Mouse (Mus musculus): ENCODE data around the gene Birc7. TPM values are rescaled to one million over a fixed set of nuclear protein-coding genes. Genes with fewer than 3 reads are reported as not detected.
A peak's percentile ranks its signal among the peaks of the same experiment; 100 is the strongest.

Birc7 gene
- total RNA-seq, 2 experiments from 2014 or later: not detected

DNA sequence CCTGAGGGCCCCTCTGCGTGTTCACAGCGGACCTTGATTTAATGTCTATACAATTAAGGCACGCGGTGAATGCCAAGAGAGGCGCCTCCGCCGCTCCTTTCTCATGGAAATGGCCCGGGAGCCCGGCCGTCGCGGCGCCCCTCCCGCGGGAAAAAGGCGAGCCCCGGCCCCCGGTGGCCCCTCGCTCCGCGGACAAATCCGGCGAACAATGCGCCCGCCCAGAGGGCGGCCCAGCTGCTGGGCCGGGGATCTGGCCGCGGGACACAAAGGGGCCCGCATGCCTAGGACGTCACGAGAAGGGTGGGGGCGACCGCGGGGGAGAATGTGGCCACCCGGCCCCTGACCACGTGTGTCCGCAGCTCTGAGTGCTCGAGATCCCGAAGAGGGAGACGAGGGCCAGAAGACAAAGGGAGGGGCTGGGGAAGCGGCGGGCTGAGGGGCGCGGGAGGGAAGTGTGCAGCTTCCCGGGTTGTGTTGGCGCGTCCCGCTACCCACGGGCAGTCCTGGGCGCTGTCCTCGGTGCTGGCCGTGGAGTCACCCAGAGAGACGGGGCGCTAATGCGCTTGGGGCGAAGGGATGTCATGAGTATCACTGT lies 34.7 kb upstream of the Birc7 start:
- Histone ChIP-seq H3K4me3 (peak overlapping the region; percentile 81), H3K27ac (peak overlapping the region; percentile 99)
- peak in 1 of 2 experiments; percentile 41 for DNase-seq (ENCODE audit: low spot score in 2 of 2)
- TF ChIP-seq CTCF (conservative IDR thresholded peaks at IDR 0.05): no peak

DNA sequence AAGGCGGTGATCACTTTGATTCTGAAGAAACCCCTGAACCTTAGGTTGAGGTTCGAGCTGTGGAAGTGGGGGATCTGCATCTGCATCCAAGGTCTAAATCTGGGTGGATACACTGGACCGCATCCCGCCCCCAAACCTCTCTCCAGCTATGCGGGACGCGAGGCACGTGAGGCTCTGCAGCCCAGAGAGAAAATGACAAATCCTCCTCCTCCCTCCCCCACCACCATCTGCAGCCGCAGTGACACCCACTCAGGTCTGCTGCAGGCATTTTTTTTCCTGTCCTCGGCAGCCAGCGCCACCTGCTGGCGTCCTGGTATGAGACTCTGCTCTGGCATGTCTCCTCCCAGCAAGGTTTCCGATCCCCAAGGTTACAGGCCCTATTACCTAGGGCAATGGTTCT lies 34.1 kb upstream of the Birc7 start:
- peak; percentile 90 for TF ChIP-seq CTCF (conservative IDR thresholded peaks at IDR 0.05)
- Histone ChIP-seq H3K27ac (peak overlapping the region; percentile 99), H3K4me3 (peak overlapping the region; percentile 81)
- DNase-seq (ENCODE audit: low spot score in 2 of 2): peak; percentile 93 to 94

DNA sequence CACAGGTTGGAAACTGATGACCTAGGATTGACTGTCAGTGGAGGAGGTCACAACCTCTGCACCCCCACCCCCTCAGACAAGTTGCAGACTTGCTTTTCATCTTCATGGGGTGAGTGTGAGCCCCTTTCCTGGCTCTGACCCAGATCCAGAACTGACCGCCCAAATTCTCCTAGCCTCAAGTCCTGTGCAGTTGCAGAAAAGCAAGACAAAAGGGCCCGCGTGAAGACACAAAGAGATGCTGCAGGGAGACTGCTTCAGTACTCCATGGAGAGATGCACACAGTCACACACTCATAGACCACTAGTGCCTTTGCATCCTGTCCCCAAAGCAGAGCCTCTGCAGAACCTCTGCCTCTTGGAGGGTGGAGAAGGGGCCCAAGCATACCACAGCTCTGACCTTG lies 33.5 kb upstream of the Birc7 start:
- Histone ChIP-seq H3K4me3 (peak overlapping the region; percentile 81), H3K27ac (peak overlapping the region; percentile 99)
- DNase-seq (ENCODE audit: low spot score in 2 of 2): no peak
- TF ChIP-seq CTCF (conservative IDR thresholded peaks at IDR 0.05): no peak

DNA sequence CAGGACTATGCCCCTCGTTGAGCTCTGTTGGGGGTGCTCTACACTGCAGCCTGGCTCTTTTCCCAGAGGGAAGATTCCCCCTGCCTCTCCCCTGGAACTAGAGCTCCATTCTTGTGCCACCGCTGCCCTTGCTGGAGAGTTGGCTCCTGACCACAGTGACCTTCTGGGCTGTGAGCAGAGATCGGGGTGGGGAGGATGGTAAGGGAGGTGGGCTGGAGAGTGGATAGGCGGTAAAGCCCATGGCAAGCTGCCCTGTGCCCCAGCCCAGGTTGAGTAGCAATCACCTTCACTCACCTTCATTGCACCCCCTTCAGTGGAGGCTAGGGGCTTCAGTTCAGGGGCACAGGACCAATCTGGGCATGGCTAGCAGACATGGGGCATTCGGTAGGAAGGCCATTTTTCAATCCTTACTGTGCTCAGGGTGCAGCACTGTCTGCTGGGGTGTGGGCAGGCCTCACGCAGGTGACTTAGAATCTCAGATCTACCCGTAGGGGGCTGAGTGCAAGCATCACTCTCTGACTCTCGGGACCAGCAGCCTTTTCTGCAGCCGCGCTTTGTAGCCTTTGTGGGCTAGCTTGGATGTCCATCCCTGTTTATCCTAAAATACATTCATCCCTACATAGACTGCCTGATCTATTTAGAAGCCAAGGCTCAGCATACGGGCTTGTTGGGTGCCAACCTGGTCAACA lies 32.8 kb upstream of the Birc7 start:
- TF ChIP-seq CTCF (conservative IDR thresholded peaks at IDR 0.05): no peak; the same call in 1 of the 2 replicates
- Histone ChIP-seq H3K4me3 (peak overlapping the region; percentile 81; the same call in 1 of the 2 replicates), H3K27ac (peak overlapping the region; percentile 99)
- DNase-seq (ENCODE audit: low spot score in 2 of 2): no peak

DNA sequence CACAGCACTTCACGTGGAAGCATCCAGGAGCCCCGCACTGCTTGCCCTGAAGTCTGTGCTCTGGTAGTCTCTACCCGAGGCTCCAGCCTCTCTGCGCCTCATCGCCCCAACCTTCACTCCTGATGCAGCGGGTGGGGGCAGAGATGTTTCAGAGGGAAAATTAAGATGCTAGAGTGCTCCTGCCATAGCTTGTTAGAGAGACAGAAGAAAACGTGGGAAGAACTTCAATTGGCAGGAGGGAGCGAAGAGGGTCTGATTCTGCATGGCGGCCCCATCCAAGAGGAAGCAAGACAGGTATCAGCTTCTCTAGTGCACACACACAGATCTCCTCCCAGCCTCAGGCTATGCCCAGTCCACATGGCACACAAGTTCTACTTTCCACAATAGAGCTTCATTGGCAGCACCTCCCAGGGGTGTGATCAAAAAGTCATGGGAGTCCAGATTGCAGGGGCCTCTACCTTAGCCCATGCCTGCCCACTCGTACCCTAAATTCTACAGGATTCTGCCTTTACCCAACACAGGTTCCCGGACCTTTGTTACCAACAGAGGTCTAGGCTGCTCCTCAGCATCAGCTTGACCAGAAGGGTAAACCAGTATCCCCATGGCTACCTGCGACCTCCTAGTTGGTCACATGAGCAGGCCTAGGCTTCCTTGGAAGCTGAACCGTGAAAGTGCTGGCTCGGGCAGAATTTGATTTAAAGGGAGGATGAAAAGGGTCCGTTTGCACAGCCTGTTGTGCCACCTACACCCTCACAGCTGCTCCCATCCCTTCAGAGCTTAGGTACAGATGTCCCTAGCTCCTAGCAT lies 31.8 kb upstream of the Birc7 start:
- DNase-seq (ENCODE audit: low spot score in 2 of 2): peak in 1 of 2 experiments; percentile 29
- no peak for TF ChIP-seq CTCF (conservative IDR thresholded peaks at IDR 0.05)
- Histone ChIP-seq H3K27ac (peak overlapping the region; percentile 99), H3K4me3 (no peak overlapping the region)

DNA sequence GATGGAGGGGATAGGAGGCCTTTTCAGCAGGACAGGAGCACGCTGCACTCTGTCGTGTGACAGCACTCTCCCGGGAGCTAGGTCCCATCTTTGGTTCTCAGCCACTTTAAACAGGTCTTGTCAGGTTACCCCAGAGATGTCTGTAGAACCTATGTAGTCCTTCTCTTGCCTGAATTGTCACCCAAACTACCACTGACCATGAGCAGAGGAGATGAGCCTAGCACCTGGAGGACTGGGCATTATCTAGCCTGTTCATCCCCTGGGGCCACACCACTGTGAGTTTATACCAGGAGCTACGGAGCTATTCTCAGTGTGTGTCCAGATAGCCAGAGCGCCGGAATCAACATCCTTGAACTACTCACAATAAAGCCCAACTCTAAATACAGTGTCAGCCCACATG lies 31.0 kb upstream of the Birc7 start:
- H3K4me3 ChIP-seq: no peak overlapping the region
- no peak for TF ChIP-seq CTCF (conservative IDR thresholded peaks at IDR 0.05)
- no peak for DNase-seq (ENCODE audit: low spot score in 2 of 2)
- H3K27ac ChIP-seq: peak overlapping the region; percentile 99

DNA sequence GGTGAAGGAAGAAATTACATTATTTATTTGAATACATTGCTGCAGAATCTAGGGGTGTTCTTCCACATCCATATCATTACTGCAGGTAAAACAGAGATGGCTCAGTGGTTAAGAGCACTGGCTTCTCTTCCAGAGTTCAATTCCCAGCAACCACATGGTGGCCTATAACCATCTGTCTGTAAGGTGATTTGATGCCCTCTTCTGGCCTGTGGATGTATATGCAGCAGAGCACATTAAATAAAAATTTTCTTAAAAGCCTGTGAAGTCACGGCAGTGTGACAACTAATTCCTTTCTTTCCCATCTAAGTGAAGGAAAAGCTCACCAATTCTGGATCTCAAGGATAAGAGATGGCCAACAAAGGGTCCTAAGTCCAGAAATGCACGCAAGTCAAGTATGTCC lies 26.7 kb upstream of the Birc7 start:
- Histone ChIP-seq H3K4me3 (no peak overlapping the region), H3K27ac (no peak overlapping the region)
- DNase-seq (ENCODE audit: low spot score in 2 of 2): no peak
- peak; percentile 80 for TF ChIP-seq CTCF (conservative IDR thresholded peaks at IDR 0.05)

DNA sequence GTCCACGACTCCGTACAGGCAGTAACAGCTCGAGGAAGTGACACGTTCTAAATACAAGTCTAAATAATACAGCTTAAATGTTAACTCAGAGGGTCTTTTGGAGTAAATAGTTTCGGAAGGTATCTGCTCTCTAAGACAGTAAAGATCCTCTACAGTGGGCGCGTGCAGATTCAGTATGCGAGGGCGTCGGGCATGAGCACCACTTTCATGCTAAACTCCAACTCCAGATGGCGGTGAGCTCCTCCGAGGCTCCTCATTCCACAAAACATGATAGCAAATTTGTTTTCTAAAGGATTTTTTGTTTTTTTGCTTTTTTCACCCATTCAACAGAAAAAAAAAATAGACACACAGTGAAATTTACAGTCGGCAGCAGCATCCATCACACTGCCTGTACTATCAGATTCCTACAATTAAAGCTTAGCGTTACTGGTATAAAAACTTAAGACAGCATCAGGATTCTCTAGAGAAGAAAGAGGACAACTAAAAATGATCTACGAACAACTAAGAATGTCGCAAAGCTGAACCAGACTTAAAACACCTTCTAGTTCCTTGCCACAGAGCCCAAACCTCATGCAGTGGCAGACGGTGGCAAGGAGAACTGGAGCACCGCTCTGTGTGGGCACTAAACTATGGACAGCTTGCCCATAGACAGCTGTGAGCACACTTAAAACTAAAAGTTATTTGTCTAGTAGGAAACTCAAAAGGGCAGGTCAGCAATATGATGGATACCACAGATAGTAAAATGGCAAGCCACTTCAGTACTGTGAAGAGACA lies 24.2 kb upstream of the Birc7 start:
- H3K27ac ChIP-seq: peak overlapping the region; percentile 19; the same call in 1 of the 2 replicates
- no peak for DNase-seq (ENCODE audit: low spot score in 2 of 2)
- no peak for TF ChIP-seq CTCF (conservative IDR thresholded peaks at IDR 0.05)

DNA sequence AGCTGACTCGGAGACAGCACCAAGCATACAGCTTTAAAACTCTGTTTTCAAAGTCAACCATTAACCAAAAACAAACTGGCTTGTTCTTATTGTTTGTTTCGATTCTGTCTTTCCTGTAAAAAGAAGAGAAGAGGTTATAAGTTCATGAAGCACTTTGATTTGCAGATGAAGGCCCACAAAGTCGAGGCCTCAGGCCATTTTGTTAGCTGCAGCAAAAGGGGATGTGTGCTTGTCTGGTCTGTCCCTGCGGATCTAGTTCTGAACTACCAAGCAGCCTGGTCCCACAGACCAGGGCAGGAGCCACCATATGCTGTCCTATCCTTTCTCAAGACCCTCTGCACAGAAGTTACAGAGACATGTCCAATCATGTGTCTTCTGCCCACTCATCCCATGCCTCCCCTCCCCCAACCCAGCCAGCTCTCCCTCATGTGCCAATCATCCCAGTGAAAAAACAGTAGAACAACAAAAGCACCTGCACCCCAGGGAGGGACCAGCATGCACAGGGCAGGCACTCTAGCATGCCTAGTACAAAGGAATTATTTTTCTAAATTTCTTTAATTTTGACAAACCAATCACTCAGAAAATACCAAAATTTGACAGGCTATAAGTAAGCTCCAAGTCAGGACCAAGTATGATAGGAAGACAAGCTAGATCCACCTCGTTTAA lies 23.1 kb upstream of the Birc7 start:
- no peak for DNase-seq (ENCODE audit: low spot score in 2 of 2)
- TF ChIP-seq CTCF (conservative IDR thresholded peaks at IDR 0.05): no peak
- Histone ChIP-seq H3K27ac (peak overlapping the region; percentile 1; the same call in 1 of the 2 replicates), H3K4me3 (no peak overlapping the region)

More for the DNA sequence above, 24.2 kb upstream of the Birc7 start:
- H3K4me3 ChIP-seq: no peak overlapping the region

DNA sequence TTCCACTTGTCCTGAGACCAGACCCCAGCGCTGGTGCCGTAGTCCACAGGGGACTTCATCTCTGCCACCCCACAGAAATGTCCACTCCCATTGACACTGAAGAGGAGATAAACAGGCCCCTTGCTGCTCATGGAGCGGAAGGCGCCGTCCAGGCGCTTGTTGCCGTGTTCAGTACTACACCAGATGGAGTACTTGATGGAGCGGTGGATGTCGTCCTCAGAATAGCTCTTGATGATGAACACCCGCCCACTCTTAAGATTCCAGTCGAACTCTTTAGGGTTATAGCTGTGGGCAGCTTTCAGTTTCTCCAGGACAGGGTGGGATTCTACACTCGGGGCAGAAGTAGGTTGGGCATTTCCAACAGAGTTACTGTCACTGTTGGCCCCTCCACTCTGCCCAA lies 17.9 kb upstream of the Birc7 start:
- 0 out of 2 replicates have a peak, but pooled peaks have one; percentile 23 for TF ChIP-seq CTCF (conservative IDR thresholded peaks at IDR 0.05)
- H3K27ac ChIP-seq: peak overlapping the region; percentile 61
- DNase-seq (ENCODE audit: low spot score in 2 of 2): peak in 1 of 2 experiments; percentile 47
- H3K4me3 ChIP-seq: no peak overlapping the region

DNA sequence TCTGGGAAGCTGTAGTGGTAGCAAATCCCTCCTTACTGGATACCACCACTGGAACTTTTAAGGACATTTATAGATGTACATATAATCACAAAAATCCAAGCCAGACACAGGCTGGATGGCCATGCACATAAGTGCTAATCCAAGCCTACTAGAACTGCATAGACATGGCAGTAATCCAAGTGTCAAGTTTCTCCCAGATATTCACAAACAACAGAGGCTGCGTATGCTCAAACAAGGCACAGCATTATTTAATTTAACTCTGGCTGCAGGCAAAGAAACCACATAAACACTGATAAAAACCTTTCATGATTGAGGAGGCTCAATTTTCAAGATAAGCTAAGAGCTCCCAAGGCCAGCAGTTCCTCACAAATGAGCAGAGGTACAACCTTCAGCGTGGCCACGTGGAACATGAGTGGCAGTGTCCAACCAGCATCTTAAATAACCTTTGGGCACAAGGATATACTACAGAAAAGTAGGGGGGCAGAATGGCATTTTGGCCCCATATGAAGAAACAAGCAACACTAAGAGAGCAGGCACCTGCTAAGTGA lies 12.9 kb upstream of the Birc7 start:
- Histone ChIP-seq H3K4me3 (no peak overlapping the region), H3K27ac (peak overlapping the region; percentile 43; the same call in 1 of the 2 replicates)
- no peak for DNase-seq (ENCODE audit: low spot score in 2 of 2)
- no peak for TF ChIP-seq CTCF (conservative IDR thresholded peaks at IDR 0.05)

Measured in layer of hippocampus, adult 2 months (tissue).